Mouse (Mus musculus) liver, embryonic 16.5 days (tissue): ENCODE results near the gene Nhsl2. TPM values are rescaled to one million over a fixed set of nuclear protein-coding genes. Genes with fewer than 3 reads are reported as not detected.
A peak's percentile ranks its signal among the peaks of the same experiment; 100 is the strongest.
"Not testable (repeated sequence)": the region's sequence is repeated elsewhere in the genome, so short reads cannot be mapped to it uniquely, and the experiment has no call there.

Experiments used
- ATAC-seq: fragments of 200-750 bp; cut with Nextera tagmentation; 2 replicates; pipeline ENCODE4 v1.8.0; 2017; ENCODE audit warnings: low read depth, mild to moderate bottlenecking, moderate number of reproducible peaks, moderate library complexity
- H3K27ac ChIP-seq: fragments of 300-500 bp; sonication (generic); 2 replicates; pipeline ENCODE4 v1.5.1; 2014; ENCODE audit warnings: mild to moderate bottlenecking, low read length
- H3K27me3 ChIP-seq: fragments of 300-500 bp; sonication (generic); 2 replicates; pipeline ENCODE4 v1.6.1; 2014; ENCODE audit warnings: low read depth, low read length, mixed read lengths; ENCODE audit not compliant: control insufficient read depth, insufficient read depth
- H3K36me3 ChIP-seq: fragments of 300-500 bp; sonication (generic); 2 replicates; pipeline ENCODE4 v1.6.1; 2014; ENCODE audit warnings: mild to moderate bottlenecking; ENCODE audit not compliant: control insufficient read depth, insufficient read depth
- H3K4me1 ChIP-seq: fragments of 300-500 bp; sonication (generic); 2 replicates; pipeline ENCODE4 v1.6.1; 2014; ENCODE audit warnings: low read depth, low read length, mixed read lengths; ENCODE audit not compliant: control insufficient read depth
- H3K4me2 ChIP-seq: fragments of 300-500 bp; sonication (generic); 2 replicates; pipeline ENCODE4 v1.6.1; 2014; ENCODE audit warnings: low read depth, low read length, mixed read lengths
- H3K4me3 ChIP-seq: fragments of 300-500 bp; sonication (generic); 2 replicates; pipeline ENCODE4 v1.5.1; 2014; ENCODE audit warnings: low read depth, mild to moderate bottlenecking, low read length
- H3K9ac ChIP-seq: fragments of 300-500 bp; sonication (generic); 2 replicates; pipeline ENCODE4 v1.6.1; 2014; ENCODE audit warnings: low read depth, low read length
- H3K9me3 ChIP-seq: fragments of 300-500 bp; sonication (generic); replicated peaks from 2 replicates; pipeline ENCODE4 v1.6.1; 2016; ENCODE audit warnings: low read length; ENCODE audit not compliant: control insufficient read depth
- WGBS: fragments of 180-500 bp; shearing (Covaris S2); extraction: QIAGEN DNeasy Blood & Tissue Kit; methylation state at CpG from one replicate; pipeline ENCODE4 v1.1.7; 2014; ENCODE audit not compliant: insufficient replicate concordance; 5-methylcytosine and 5-hydroxymethylcytosine counted together
- polyA plus RNA-seq: library from polyadenylated mRNA; unstranded; fragments of >200 nt; fragmentation: Nextera tagmentation; extraction: Ambion mirVana; gene quantifications from 2 replicates; pipeline ENCODE4 v1.2.1, GENCODE M21; 2015

The Nhsl2 gene
- polyA plus RNA-seq: 1.6 and 1.7 TPM in 2 replicates

- no peak within 1 kb of the TSS for H3K9ac ChIP-seq
- H3K36me3 ChIP-seq: no peaks in the 10 kb centered on the region
- ATAC-seq: no peak
- peaks cover 54% of the 10 kb centered on the region for H3K27me3 ChIP-seq
- H3K27ac ChIP-seq: no peak within 1 kb of the TSS
- H3K4me1 ChIP-seq: no peaks in the 10 kb centered on the region
- peak within 1 kb of the TSS; percentile 43 for H3K4me3 ChIP-seq
- H3K4me2 ChIP-seq: peak within 1 kb of the TSS; percentile 55
- WGBS: 11% methylated on average over 26 of the region's 58 CpGs
- H3K9me3 ChIP-seq: no peaks in the 10 kb centered on the region
These were observed at the start of gene Nhsl2 for GRCm38 (mm10) chrX:101849281-101849821. TSS of gene Nhsl2 (plus strand) at chrX:101849385.

- Histone ChIP-seq H3K27ac (no peak overlapping the region), H3K4me3 (no peak overlapping the region), H3K27me3 (no peaks in the 10 kb centered on the region), H3K4me1 (no peaks in the 10 kb centered on the region), H3K36me3 (no peaks in the 10 kb centered on the region), H3K4me2 (no peak overlapping the region), H3K9me3 (no peaks in the 10 kb centered on the region), H3K9ac (no peak overlapping the region)
- ATAC-seq: no peak
- WGBS: 24% methylated on average over 2 of the region's 2 CpGs
These were observed 43.7 kb upstream of the Nhsl2 start for GRCm38 (mm10) chrX:101805512-101805911.

GRCm38 (mm10) chrX:101811750-101812149 is 37.4 kb upstream of the Nhsl2 start:
- no peaks in the 10 kb centered on the region for H3K36me3 ChIP-seq
- H3K27ac ChIP-seq: no peak overlapping the region
- H3K27me3 ChIP-seq: no peaks in the 10 kb centered on the region
- H3K4me1 ChIP-seq: no peaks in the 10 kb centered on the region
- H3K9ac ChIP-seq: no peak overlapping the region
- ATAC-seq: no peak
- H3K4me3 ChIP-seq: no peak overlapping the region
- H3K9me3 ChIP-seq: no peaks in the 10 kb centered on the region
- 44% methylated on average over 3 of the region's 3 CpGs for WGBS
- H3K4me2 ChIP-seq: no peak overlapping the region

- Histone ChIP-seq H3K27ac (no peak overlapping the region), H3K36me3 (no peaks in the 10 kb centered on the region), H3K4me3 (no peak overlapping the region), H3K9me3 (no peaks in the 10 kb centered on the region), H3K4me1 (no peaks in the 10 kb centered on the region), H3K4me2 (no peak overlapping the region), H3K27me3 (no peaks in the 10 kb centered on the region), H3K9ac (no peak overlapping the region)
- 40% methylated on average over 1 of the region's 1 CpGs for WGBS
- ATAC-seq: no peak
These were observed 30.0 kb upstream of the Nhsl2 start for GRCm38 (mm10) chrX:101819163-101819562.

GRCm38 (mm10) chrX:101819980-101820379 is 29.2 kb upstream of the Nhsl2 start:
- not testable (repeated sequence) for ATAC-seq, H3K4me1 ChIP-seq, H3K4me3 ChIP-seq, H3K9me3 ChIP-seq, H3K27ac ChIP-seq, H3K4me2 ChIP-seq, H3K27me3 ChIP-seq, H3K36me3 ChIP-seq, H3K9ac ChIP-seq

GRCm38 (mm10) chrX:101847191-101847795 is 1.9 kb upstream of the Nhsl2 start:
- Histone ChIP-seq H3K4me2 (no peak overlapping the region), H3K9ac (no peak overlapping the region), H3K4me1 (no peaks in the 10 kb centered on the region), H3K4me3 (no peak overlapping the region), H3K27me3 (peaks cover 51% of the 10 kb centered on the region), H3K27ac (no peak overlapping the region), H3K9me3 (no peaks in the 10 kb centered on the region), H3K36me3 (no peaks in the 10 kb centered on the region)
- WGBS: 52% methylated on average over 5 of the region's 5 CpGs
- no peak for ATAC-seq

GRCm38 (mm10) chrX:101849901-101850551 is 841 bp downstream of the Nhsl2 start:
- Histone ChIP-seq H3K9me3 (no peaks in the 10 kb centered on the region), H3K4me1 (no peaks in the 10 kb centered on the region), H3K4me3 (peak overlapping the region; percentile 43), H3K4me2 (peak overlapping the region; percentile 55), H3K9ac (no peak overlapping the region), H3K36me3 (no peaks in the 10 kb centered on the region), H3K27ac (no peak overlapping the region), H3K27me3 (peaks cover 54% of the 10 kb centered on the region)
- no peak for ATAC-seq
- 17% methylated on average over 54 of the region's 59 CpGs for WGBS

- peaks cover 54% of the 10 kb centered on the region for H3K27me3 ChIP-seq
- H3K9me3 ChIP-seq: no peaks in the 10 kb centered on the region
- H3K27ac ChIP-seq: no peak overlapping the region
- H3K4me2 ChIP-seq: no peak overlapping the region
- H3K4me1 ChIP-seq: no peaks in the 10 kb centered on the region
- 54% methylated on average over 7 of the region's 7 CpGs for WGBS
- H3K9ac ChIP-seq: no peak overlapping the region
- H3K36me3 ChIP-seq: no peaks in the 10 kb centered on the region
- no peak overlapping the region for H3K4me3 ChIP-seq
- ATAC-seq: no peak
These were observed 2.6 kb downstream of the Nhsl2 start for GRCm38 (mm10) chrX:101851566-101852354.
